Mouse (Mus musculus) cerebellum, postnatal 25 days (tissue): ENCODE data around the gene Rin1.
A peak's percentile ranks its signal among the peaks of the same experiment; 100 is the strongest.

Source experiments
- DNase-seq, 2 experiments: peaks; one replicate each; pipeline ENCODE4 v3.0.0; 2021; ENCODE audit warnings: mixed read lengths in 2 of 2

Rin1 gene

GRCm38 (mm10) chr19:5050047-5050905 lies at the start of gene Rin1:
TSS of gene Rin1 (plus strand) at chr19:5050481.
- peak in 1 of 2 experiments; percentile 60 for DNase-seq

GRCm38 (mm10) chr19:5001666-5002406 lies 48.4 kb upstream of the Rin1 start:
- peak; percentile 91 for DNase-seq

GRCm38 (mm10) chr19:5003644-5004043 lies 46.6 kb upstream of the Rin1 start:
- DNase-seq, result peak in 1 of 2 experiments; percentile 35

- no peak for DNase-seq
These were observed 45.4 kb upstream of the Rin1 start for GRCm38 (mm10) chr19:5004925-5005324.

GRCm38 (mm10) chr19:5013138-5013537 lies 37.1 kb upstream of the Rin1 start:
- DNase-seq, result no peak

GRCm38 (mm10) chr19:5014961-5015398 lies 35.3 kb upstream of the Rin1 start:
- DNase-seq, result peak; percentile 48 to 67

GRCm38 (mm10) chr19:5016221-5016742 lies 34.0 kb upstream of the Rin1 start:
- no peak for DNase-seq

- peak; percentile 79 to 91 for DNase-seq
These were observed 33.5 kb upstream of the Rin1 start for GRCm38 (mm10) chr19:5016782-5017181.

- DNase-seq, result no peak
These were observed 32.7 kb upstream of the Rin1 start for GRCm38 (mm10) chr19:5017611-5018010.

GRCm38 (mm10) chr19:5018191-5018590 lies 32.1 kb upstream of the Rin1 start:
- no peak for DNase-seq

- no peak for DNase-seq
These were observed 28.9 kb upstream of the Rin1 start for GRCm38 (mm10) chr19:5021416-5021815.

- peak; percentile 93 to 94 for DNase-seq
These were observed 26.4 kb upstream of the Rin1 start, which contains the start of gene Slc29a2 for GRCm38 (mm10) chr19:5023621-5024479. TSS of gene Slc29a2 (plus strand) at chr19:5023860.

GRCm38 (mm10) chr19:5026111-5026510 lies 24.2 kb upstream of the Rin1 start:
- DNase-seq, result peak; percentile 30 to 55

- no peak for DNase-seq
These were observed 17.6 kb upstream of the Rin1 start for GRCm38 (mm10) chr19:5032686-5033085.

- DNase-seq, result no peak
These were observed 13.7 kb upstream of the Rin1 start for GRCm38 (mm10) chr19:5036577-5036976.

GRCm38 (mm10) chr19:5037678-5038571 lies 12.4 kb upstream of the Rin1 start:
- DNase-seq, result peak; percentile 95

- peak; percentile 96 to 98 for DNase-seq
These were observed 11.5 kb upstream of the Rin1 start, which contains the start of the genes B4gat1 and AC124502.3 for GRCm38 (mm10) chr19:5038709-5039156. TSS of gene B4gat1 (plus strand) at chr19:5038826. TSS of gene AC124502.3 (plus strand) at chr19:5038891.

GRCm38 (mm10) chr19:5039301-5040114 lies 10.8 kb upstream of the Rin1 start:
- DNase-seq, result peak in 1 of 2 experiments; percentile 64

- peak; percentile 90 to 94 for DNase-seq
These were observed 9.3 kb upstream of the Rin1 start, which contains the start of gene Brms1 for GRCm38 (mm10) chr19:5040862-5041523. TSS of gene Brms1 (plus strand) at chr19:5041354.
